Mouse (Mus musculus) liver, embryonic 16.5 days (tissue): Measurements from ENCODE around the gene Pdia3. TPM values are rescaled to one million over a fixed set of nuclear protein-coding genes. Genes with fewer than 3 reads are reported as not detected.
"Not testable (repeated sequence)": the region's sequence is repeated elsewhere in the genome, so short reads cannot be mapped to it uniquely, and the experiment has no call there.

Experiments used
- ATAC-seq: fragments of 200-750 bp; cut with Nextera tagmentation; 2 replicates; pipeline ENCODE4 v1.8.0; 2017; ENCODE audit warnings: low read depth, mild to moderate bottlenecking, moderate number of reproducible peaks, moderate library complexity
- H3K27ac ChIP-seq: fragments of 300-500 bp; sonication (generic); 2 replicates; pipeline ENCODE4 v1.5.1; 2014; ENCODE audit warnings: mild to moderate bottlenecking, low read length
- H3K27me3 ChIP-seq: fragments of 300-500 bp; sonication (generic); 2 replicates; pipeline ENCODE4 v1.6.1; 2014; ENCODE audit warnings: low read depth, low read length, mixed read lengths; ENCODE audit not compliant: control insufficient read depth, insufficient read depth
- H3K36me3 ChIP-seq: fragments of 300-500 bp; sonication (generic); 2 replicates; pipeline ENCODE4 v1.6.1; 2014; ENCODE audit warnings: mild to moderate bottlenecking; ENCODE audit not compliant: control insufficient read depth, insufficient read depth
- H3K4me1 ChIP-seq: fragments of 300-500 bp; sonication (generic); 2 replicates; pipeline ENCODE4 v1.6.1; 2014; ENCODE audit warnings: low read depth, low read length, mixed read lengths; ENCODE audit not compliant: control insufficient read depth
- H3K4me2 ChIP-seq: fragments of 300-500 bp; sonication (generic); 2 replicates; pipeline ENCODE4 v1.6.1; 2014; ENCODE audit warnings: low read depth, low read length, mixed read lengths
- H3K4me3 ChIP-seq: fragments of 300-500 bp; sonication (generic); 2 replicates; pipeline ENCODE4 v1.5.1; 2014; ENCODE audit warnings: low read depth, mild to moderate bottlenecking, low read length
- H3K9ac ChIP-seq: fragments of 300-500 bp; sonication (generic); 2 replicates; pipeline ENCODE4 v1.6.1; 2014; ENCODE audit warnings: low read depth, low read length
- H3K9me3 ChIP-seq: fragments of 300-500 bp; sonication (generic); replicated peaks from 2 replicates; pipeline ENCODE4 v1.6.1; 2016; ENCODE audit warnings: low read length; ENCODE audit not compliant: control insufficient read depth
- WGBS: fragments of 180-500 bp; shearing (Covaris S2); extraction: QIAGEN DNeasy Blood & Tissue Kit; methylation state at CpG from one replicate; pipeline ENCODE4 v1.1.7; 2014; ENCODE audit not compliant: insufficient replicate concordance; 5-methylcytosine and 5-hydroxymethylcytosine counted together
- polyA plus RNA-seq: library from polyadenylated mRNA; unstranded; fragments of >200 nt; fragmentation: Nextera tagmentation; extraction: Ambion mirVana; gene quantifications from 2 replicates; pipeline ENCODE4 v1.2.1, GENCODE M21; 2015

Gene Pdia3
- 302 and 304 TPM in 2 replicates for polyA plus RNA-seq

- no peaks in the 10 kb centered on the region; the same call in 1 of the 2 replicates for H3K36me3 ChIP-seq
- under 1% methylated on average over 68 of the region's 68 CpGs for WGBS
- H3K4me1 ChIP-seq = peaks cover 18% of the 10 kb centered on the region
- peak within 1 kb of the TSS; percentile 95 for H3K4me3 ChIP-seq
- peak within 1 kb of the TSS; percentile 85 for H3K4me2 ChIP-seq
- H3K27ac ChIP-seq = peak within 1 kb of the TSS; percentile 93
- peak within 1 kb of the TSS; percentile 97 for H3K9ac ChIP-seq
- peak; percentile 98 for ATAC-seq
- H3K27me3 ChIP-seq = no peaks in the 10 kb centered on the region
- no peaks in the 10 kb centered on the region for H3K9me3 ChIP-seq
Measured at GRCm38 (mm10) chr2:121413387-121414042, at the start of gene Pdia3, which contains the start of gene Catsper2. TSS of gene Pdia3 (plus strand) at chr2:121413775. TSS of gene Catsper2 (minus strand) at chr2:121413792.

GRCm38 (mm10) chr2:121368831-121369230, 44.7 kb upstream of the Pdia3 start:
- H3K27ac ChIP-seq = no peak overlapping the region
- H3K4me1 ChIP-seq = no peaks in the 10 kb centered on the region
- H3K4me2 ChIP-seq = no peak overlapping the region
- ATAC-seq = no peak
- WGBS = 59% methylated on average over 2 of the region's 2 CpGs
- no peaks in the 10 kb centered on the region for H3K9me3 ChIP-seq
- no peak overlapping the region for H3K4me3 ChIP-seq
- H3K27me3 ChIP-seq = no peaks in the 10 kb centered on the region
- no peaks in the 10 kb centered on the region for H3K36me3 ChIP-seq
- no peak overlapping the region for H3K9ac ChIP-seq

GRCm38 (mm10) chr2:121370921-121371320, 42.7 kb upstream of the Pdia3 start:
- 68% methylated on average over 5 of the region's 5 CpGs for WGBS
- no peak for ATAC-seq
- Histone ChIP-seq H3K4me3 (no peak overlapping the region), H3K4me2 (no peak overlapping the region), H3K4me1 (no peaks in the 10 kb centered on the region), H3K9me3 (no peaks in the 10 kb centered on the region), H3K9ac (no peak overlapping the region), H3K27me3 (no peaks in the 10 kb centered on the region), H3K27ac (no peak overlapping the region), H3K36me3 (no peaks in the 10 kb centered on the region)

- Histone ChIP-seq H3K4me2 (no peak overlapping the region), H3K9me3 (no peaks in the 10 kb centered on the region), H3K27me3 (no peaks in the 10 kb centered on the region), H3K4me1 (no peaks in the 10 kb centered on the region), H3K27ac (no peak overlapping the region), H3K36me3 (no peaks in the 10 kb centered on the region), H3K4me3 (no peak overlapping the region), H3K9ac (no peak overlapping the region)
- WGBS = 39% methylated on average over 3 of the region's 3 CpGs
- no peak for ATAC-seq
Measured at GRCm38 (mm10) chr2:121372266-121372665, 41.3 kb upstream of the Pdia3 start.

- 35% methylated on average over 2 of the region's 2 CpGs for WGBS
- Histone ChIP-seq H3K9me3 (no peaks in the 10 kb centered on the region), H3K27ac (no peak overlapping the region)
Measured at GRCm38 (mm10) chr2:121374766-121375165, 38.8 kb upstream of the Pdia3 start.

GRCm38 (mm10) chr2:121386961-121387575, 26.5 kb upstream of the Pdia3 start, which contains the start of gene Strc:
TSS of gene Strc (minus strand) at chr2:121387168.
- H3K4me2 ChIP-seq, H3K27ac ChIP-seq, ATAC-seq, H3K9me3 ChIP-seq, H3K4me3 ChIP-seq, H3K4me1 ChIP-seq, H3K27me3 ChIP-seq, H3K36me3 ChIP-seq, H3K9ac ChIP-seq: not testable (repeated sequence)
- 84% methylated on average over 15 of the region's 17 CpGs for WGBS

More at GRCm38 (mm10) chr2:121374766-121375165, 38.8 kb upstream of the Pdia3 start:
- H3K4me2 ChIP-seq = no peak overlapping the region
- no peaks in the 10 kb centered on the region for H3K27me3 ChIP-seq
- H3K4me3 ChIP-seq = no peak overlapping the region
- no peak for ATAC-seq
- H3K9ac ChIP-seq = no peak overlapping the region
- H3K36me3 ChIP-seq = no peaks in the 10 kb centered on the region
- no peaks in the 10 kb centered on the region for H3K4me1 ChIP-seq

GRCm38 (mm10) chr2:121396624-121397023, 17.0 kb upstream of the Pdia3 start:
- H3K4me1 ChIP-seq = no peaks in the 10 kb centered on the region
- H3K27me3 ChIP-seq = no peaks in the 10 kb centered on the region
- H3K4me3 ChIP-seq = no peak overlapping the region
- no peak overlapping the region for H3K27ac ChIP-seq
- H3K9me3 ChIP-seq = no peaks in the 10 kb centered on the region
- WGBS = 9% methylated on average over 8 of the region's 8 CpGs
- ATAC-seq = no peak
- no peak overlapping the region for H3K4me2 ChIP-seq
- no peaks in the 10 kb centered on the region for H3K36me3 ChIP-seq
- no peak overlapping the region for H3K9ac ChIP-seq

GRCm38 (mm10) chr2:121403296-121403695, 10.3 kb upstream of the Pdia3 start:
- no peak for ATAC-seq
- Histone ChIP-seq H3K27me3 (no peaks in the 10 kb centered on the region), H3K9me3 (no peaks in the 10 kb centered on the region), H3K4me2 (no peak overlapping the region), H3K27ac (no peak overlapping the region), H3K36me3 (no peaks in the 10 kb centered on the region), H3K9ac (no peak overlapping the region), H3K4me3 (no peak overlapping the region), H3K4me1 (no peaks in the 10 kb centered on the region)

- Histone ChIP-seq H3K4me2 (no peak overlapping the region), H3K4me1 (peaks cover 6% of the 10 kb centered on the region), H3K27ac (no peak overlapping the region), H3K27me3 (no peaks in the 10 kb centered on the region), H3K4me3 (no peak overlapping the region), H3K9ac (no peak overlapping the region), H3K36me3 (no peaks in the 10 kb centered on the region), H3K9me3 (no peaks in the 10 kb centered on the region)
- WGBS = 20% methylated on average over 4 of the region's 4 CpGs
- ATAC-seq = no peak
Measured at GRCm38 (mm10) chr2:121408160-121408559, 5.4 kb upstream of the Pdia3 start.
